Mouse (Mus musculus): ENCODE results near the gene Gm49396.

Gm49396 gene

GRCm38 (mm10) chr7:30563117-30563905, at the start of gene Gm49396, which contains the start of the genes U2af1l4 and Psenen:
TSS of gene Gm49396 (plus strand) at chr7:30563344.
TSS of gene U2af1l4 (plus strand) at chr7:30563301.
TSS of gene Psenen (minus strand) at chr7:30563627.
- peak; percentile 97 to 98 for DNase-seq

GRCm38 (mm10) chr7:30515003-30515760, 48.0 kb upstream of the Gm49396 start:
- DNase-seq: no peak

- no peak for DNase-seq
Measured at GRCm38 (mm10) chr7:30518325-30518724, 44.8 kb upstream of the Gm49396 start.

- peak; percentile 60 to 67 for DNase-seq
Measured at GRCm38 (mm10) chr7:30520396-30520795, 42.7 kb upstream of the Gm49396 start.

GRCm38 (mm10) chr7:30520856-30521255, 42.3 kb upstream of the Gm49396 start:
- DNase-seq: peak; percentile 79 to 85

GRCm38 (mm10) chr7:30522871-30523270, 40.3 kb upstream of the Gm49396 start:
- no peak for DNase-seq

- no peak for DNase-seq
Measured at GRCm38 (mm10) chr7:30524487-30524886, 38.7 kb upstream of the Gm49396 start.

- no peak for DNase-seq
Measured at GRCm38 (mm10) chr7:30525954-30526353, 37.2 kb upstream of the Gm49396 start.

- DNase-seq: peak in 1 of 2 experiments; percentile 12
Measured at GRCm38 (mm10) chr7:30526399-30526798, 36.7 kb upstream of the Gm49396 start.

GRCm38 (mm10) chr7:30526981-30527380, 36.2 kb upstream of the Gm49396 start:
- DNase-seq: no peak

- no peak for DNase-seq
Measured at GRCm38 (mm10) chr7:30531291-30531815, 31.8 kb upstream of the Gm49396 start.

- DNase-seq: peak; percentile 43 to 61
Measured at GRCm38 (mm10) chr7:30532931-30533330, 30.2 kb upstream of the Gm49396 start.

- DNase-seq: no peak
Measured at GRCm38 (mm10) chr7:30533941-30534632, 29.1 kb upstream of the Gm49396 start.

GRCm38 (mm10) chr7:30534633-30535577, 28.2 kb upstream of the Gm49396 start, which contains the start of gene Arhgap33:
TSS of gene Arhgap33 (minus strand) at chr7:30535060.
- DNase-seq: peak; percentile 99

GRCm38 (mm10) chr7:30540572-30540971, 22.6 kb upstream of the Gm49396 start:
- DNase-seq: no peak

- DNase-seq: no peak
Measured at GRCm38 (mm10) chr7:30544327-30544726, 18.8 kb upstream of the Gm49396 start.

GRCm38 (mm10) chr7:30549880-30550279, 13.3 kb upstream of the Gm49396 start:
- DNase-seq: no peak

- no peak for DNase-seq
Measured at GRCm38 (mm10) chr7:30550603-30551002, 12.5 kb upstream of the Gm49396 start.

- DNase-seq: peak; percentile 76 to 84
Measured at GRCm38 (mm10) chr7:30551445-30552101, 11.6 kb upstream of the Gm49396 start.

GRCm38 (mm10) chr7:30552102-30553020, 10.8 kb upstream of the Gm49396 start, which contains the start of the genes Hspb6 and Proser3:
TSS of gene Hspb6 (plus strand) at chr7:30552178.
TSS of gene Proser3 (minus strand) at chr7:30552299.
- DNase-seq: peak; percentile 99

Data from cerebellum, postnatal 10 days (tissue).